Mouse (Mus musculus): ENCODE measurements around the gene Gulp1.

- TF ChIP-seq POLR2A (IDR thresholded peaks at IDR 0.05; ENCODE audit: control insufficient read depth, extremely low read depth, insufficient read depth, low read length, poor library complexity) (no peak), CTCF (IDR thresholded peaks at IDR 0.05; ENCODE audit: borderline replicate concordance, control insufficient read depth, extremely low read depth, insufficient read depth, low read length, poor library complexity) (no peak)
Measured at GRCm38 (mm10) chr1:44678974-44679373, 127.7 kb downstream of the Gulp1 start.
